Mouse (Mus musculus) forebrain, embryonic 10.5 days (tissue): Measurements from ENCODE around the gene Pde3a. TPM values are rescaled to one million over a fixed set of nuclear protein-coding genes. Genes with fewer than 3 reads are reported as not detected.

Experiments
- DNase-seq: peaks from one replicate; pipeline ENCODE4 v3.0.0-alpha.2; 2017; ENCODE audit warnings: low spot score; ENCODE audit errors: extremely low spot score
- H3K27ac ChIP-seq: fragments of 300-500 bp; sonication (generic); 2 replicates; pipeline ENCODE4 v1.5.1; 2016; ENCODE audit warnings: mild to moderate bottlenecking
- H3K27me3 ChIP-seq: fragments of 300-500 bp; sonication (generic); 2 replicates; pipeline ENCODE4 v1.6.1; 2016; ENCODE audit warnings: mild to moderate bottlenecking; ENCODE audit not compliant: poor library complexity, severe bottlenecking
- H3K36me3 ChIP-seq: fragments of 300-500 bp; sonication (generic); replicated peaks from 2 replicates; pipeline ENCODE4 v1.6.1; 2016; ENCODE audit warnings: mild to moderate bottlenecking, moderate library complexity
- H3K4me1 ChIP-seq: fragments of 300-500 bp; sonication (generic); 2 replicates; pipeline ENCODE4 v1.6.1; 2016
- H3K4me3 ChIP-seq: fragments of 300-500 bp; sonication (generic); 2 replicates; pipeline ENCODE4 v1.5.1; 2016; ENCODE audit warnings: mild to moderate bottlenecking, moderate library complexity
- H3K9me3 ChIP-seq: fragments of 300-500 bp; sonication (generic); 2 replicates; pipeline ENCODE4 v1.6.1; 2016; ENCODE audit warnings: mild to moderate bottlenecking, moderate library complexity
- WGBS: fragments of 180-500 bp; shearing (Covaris S2); methylation state at CpG from one replicate; pipeline ENCODE4 v1.1.7; 2016; 5-methylcytosine and 5-hydroxymethylcytosine counted together
- polyA plus RNA-seq: library from polyadenylated mRNA; unstranded; fragments of >200 nt; fragmentation: Nextera tagmentation; extraction: Ambion mirVana; gene quantifications from 2 replicates; pipeline ENCODE4 v1.2.1, GENCODE M21; 2016

Gene Pde3a
- 1.1 and 1.3 TPM in 2 replicates for polyA plus RNA-seq

DNA sequence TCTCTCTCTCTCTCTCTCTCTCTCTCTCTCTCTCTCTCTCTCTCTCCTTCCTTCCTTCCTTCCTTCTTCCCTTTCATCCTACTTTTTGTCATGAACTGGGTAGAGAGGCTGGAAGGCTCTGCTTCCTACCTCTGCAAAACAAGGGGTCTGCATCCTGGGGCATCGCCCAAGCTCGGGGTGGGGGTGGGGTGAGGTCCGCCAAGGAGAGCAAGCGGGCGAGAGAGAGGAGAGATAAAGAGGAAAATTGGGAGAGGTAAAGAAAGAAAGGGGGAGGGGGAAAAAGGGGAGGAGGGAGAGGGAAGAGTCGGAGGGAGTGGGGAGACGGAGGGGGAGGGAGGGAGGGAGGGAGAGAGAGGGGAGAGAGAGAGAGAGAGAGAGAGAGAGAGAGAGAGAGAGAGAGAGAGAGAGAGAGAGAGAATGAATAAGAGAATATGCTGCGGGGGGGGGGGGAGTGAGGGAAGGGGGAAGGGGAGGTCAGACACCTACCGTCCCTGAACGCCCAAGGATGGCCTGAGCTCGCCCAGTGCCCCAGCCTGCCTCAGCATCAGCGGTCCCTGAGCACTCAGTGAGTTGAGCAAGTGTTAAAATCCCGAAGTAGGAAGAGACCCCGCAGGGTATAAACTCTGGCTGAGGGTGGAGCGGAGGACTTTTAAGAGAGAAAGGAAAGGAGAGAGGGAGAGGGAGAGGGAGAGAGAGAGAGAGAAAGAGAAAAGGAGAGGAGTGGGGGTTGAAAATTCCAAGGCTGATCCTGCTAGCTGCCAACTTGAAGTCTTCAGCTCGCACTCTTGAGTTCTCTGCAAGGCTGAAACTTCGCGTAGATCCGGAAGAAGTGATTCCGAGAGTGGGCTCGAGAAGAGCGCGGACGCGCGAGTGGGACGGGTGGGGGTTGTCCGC is at the start of gene Pde3a:
Pde3a (plus strand) TSS at position 579 of the 894 bp plus-strand sequence.
- Histone ChIP-seq H3K9me3 (no peaks in the 10 kb centered on the region), H3K4me1 (peaks cover 26% of the 10 kb centered on the region), H3K27me3 (peaks cover 57% of the 10 kb centered on the region), H3K36me3 (no peaks in the 10 kb centered on the region), H3K27ac (peak within 1 kb of the TSS; percentile 86), H3K4me3 (peak within 1 kb of the TSS; percentile 76)
- WGBS, result 0% methylated on average over 25 of the region's 28 CpGs
- DNase-seq, result no peak

DNA sequence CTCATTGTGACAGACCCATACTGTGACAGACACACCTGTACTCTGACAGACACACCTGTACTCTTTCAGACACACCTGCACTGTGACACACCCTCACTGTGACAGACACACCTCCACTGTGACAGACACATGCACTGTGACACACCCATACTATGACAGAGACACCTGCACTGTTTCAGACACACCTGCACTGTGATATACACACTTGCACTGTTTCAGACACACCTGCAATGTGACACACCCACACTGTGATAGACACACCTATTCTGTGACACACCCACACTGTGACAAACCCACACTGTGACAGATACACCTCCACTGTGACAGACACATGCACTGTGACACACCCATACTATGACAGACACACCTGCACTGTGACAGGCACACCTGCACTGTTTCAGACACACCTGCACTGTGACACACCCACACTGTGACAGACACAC is 48.9 kb upstream of the Pde3a start:
- no peak for DNase-seq

DNA sequence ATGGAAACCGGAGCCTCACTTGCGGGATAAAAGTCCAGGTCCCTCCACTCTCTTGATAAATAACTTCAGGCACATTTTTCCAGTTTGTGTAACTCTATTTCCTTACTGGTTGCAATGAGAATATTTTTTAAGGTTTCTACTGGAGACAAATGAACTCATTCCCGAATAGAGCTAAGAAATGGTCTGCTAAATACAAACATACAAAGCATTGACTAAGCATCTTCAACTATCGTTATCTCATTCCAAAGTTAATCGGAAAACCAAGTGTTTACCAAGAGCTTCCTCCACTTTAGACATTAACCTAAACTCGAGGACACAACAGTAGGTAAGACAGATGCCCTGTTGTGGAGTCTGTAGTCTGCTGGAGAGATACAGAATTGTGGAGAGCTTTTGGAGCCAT is 41.5 kb upstream of the Pde3a start:
- Histone ChIP-seq H3K4me1 (no peaks in the 10 kb centered on the region), H3K27me3 (no peaks in the 10 kb centered on the region), H3K36me3 (no peaks in the 10 kb centered on the region), H3K9me3 (no peaks in the 10 kb centered on the region), H3K27ac (no peak overlapping the region), H3K4me3 (no peak overlapping the region)
- no peak for DNase-seq
- WGBS, result 87% methylated on average over 6 of the region's 6 CpGs

More for the DNA sequence above, 48.9 kb upstream of the Pde3a start:
- Histone ChIP-seq H3K4me1 (no peaks in the 10 kb centered on the region), H3K36me3 (no peaks in the 10 kb centered on the region), H3K27ac (no peak overlapping the region), H3K4me3 (no peak overlapping the region), H3K27me3 (no peaks in the 10 kb centered on the region), H3K9me3 (no peaks in the 10 kb centered on the region)

DNA sequence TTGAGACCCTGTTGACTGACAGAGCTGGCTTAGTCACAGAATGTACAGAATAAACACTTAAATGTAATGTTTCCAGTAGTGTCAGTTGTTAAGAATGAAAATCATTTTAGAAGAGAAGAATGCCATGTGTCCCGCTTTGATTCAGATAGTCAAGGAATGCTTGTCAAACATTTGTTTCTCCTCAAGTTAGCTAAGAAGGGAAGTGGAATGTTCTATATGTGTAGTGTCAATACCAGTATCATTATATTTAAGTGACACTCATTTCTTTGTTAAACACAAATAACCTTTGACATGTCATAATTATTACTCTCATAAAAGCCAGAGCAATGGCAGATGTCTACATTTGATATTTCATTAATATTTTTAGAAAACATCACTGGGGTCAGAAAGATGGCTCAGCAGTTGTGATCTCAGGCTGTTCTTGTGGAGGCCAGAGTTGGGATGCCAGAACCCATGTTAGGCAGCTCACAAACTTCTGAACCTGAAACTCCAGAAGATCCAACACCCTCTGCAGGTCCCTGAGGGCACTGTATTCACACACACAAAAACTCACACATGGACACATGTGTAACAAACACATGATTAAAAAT is 40.7 kb upstream of the Pde3a start:
- no peaks in the 10 kb centered on the region for H3K4me1 ChIP-seq
- WGBS, result 100% methylated on average over 1 of the region's 1 CpGs
- H3K9me3 ChIP-seq, result no peaks in the 10 kb centered on the region
- no peak overlapping the region for H3K4me3 ChIP-seq
- H3K27ac ChIP-seq, result no peak overlapping the region
- no peaks in the 10 kb centered on the region for H3K36me3 ChIP-seq
- no peaks in the 10 kb centered on the region for H3K27me3 ChIP-seq
- no peak for DNase-seq

DNA sequence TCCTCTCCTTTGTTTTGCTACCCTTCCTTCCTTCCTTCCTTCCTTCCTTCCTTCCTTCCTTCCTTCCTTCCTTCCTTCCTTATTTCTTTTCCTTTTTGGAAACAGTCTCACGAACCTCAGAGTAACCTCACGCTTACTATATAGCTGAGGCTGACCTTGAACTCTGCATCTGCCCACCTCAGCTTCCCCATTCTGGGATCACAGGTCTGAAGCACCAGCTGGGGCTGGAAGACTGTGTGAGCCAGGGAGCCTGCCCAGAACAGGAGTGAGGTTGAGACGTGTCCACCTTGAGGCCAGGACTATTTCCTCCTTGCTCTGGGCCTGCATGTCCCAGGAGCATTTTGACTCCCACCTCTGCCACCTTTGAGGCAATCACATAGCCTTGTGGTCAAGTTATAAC is 39.0 kb upstream of the Pde3a start:
- Histone ChIP-seq H3K27me3 (no peaks in the 10 kb centered on the region), H3K4me3 (no peak overlapping the region), H3K27ac (no peak overlapping the region), H3K9me3 (no peaks in the 10 kb centered on the region), H3K4me1 (no peaks in the 10 kb centered on the region), H3K36me3 (no peaks in the 10 kb centered on the region)
- WGBS, result 93% methylated on average over 3 of the region's 3 CpGs
- no peak for DNase-seq

DNA sequence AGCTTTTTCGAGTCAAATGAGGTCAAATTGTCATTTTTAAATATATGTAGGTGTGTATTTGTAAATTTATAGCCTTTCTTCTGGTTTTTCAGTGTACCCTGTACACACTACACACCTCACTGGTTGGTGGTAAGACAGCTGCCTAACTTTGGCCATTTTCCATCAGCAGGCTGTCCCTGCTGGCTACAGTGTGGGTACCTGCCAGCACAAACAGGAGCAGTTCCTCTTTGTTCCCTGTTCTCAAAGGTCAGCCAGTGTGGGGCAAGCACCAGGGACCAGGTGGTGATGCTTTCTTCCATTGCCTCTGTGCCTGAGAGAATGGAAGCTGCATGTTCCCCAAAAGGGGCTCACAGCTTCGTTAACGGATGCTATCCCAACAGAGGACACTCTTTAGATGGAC is 28.0 kb upstream of the Pde3a start:
- no peaks in the 10 kb centered on the region for H3K36me3 ChIP-seq
- H3K27me3 ChIP-seq, result no peaks in the 10 kb centered on the region
- WGBS, result 81% methylated on average over 3 of the region's 3 CpGs
- no peaks in the 10 kb centered on the region for H3K9me3 ChIP-seq
- no peak for DNase-seq
- no peak overlapping the region for H3K27ac ChIP-seq
- H3K4me1 ChIP-seq, result no peaks in the 10 kb centered on the region
- H3K4me3 ChIP-seq, result no peak overlapping the region

DNA sequence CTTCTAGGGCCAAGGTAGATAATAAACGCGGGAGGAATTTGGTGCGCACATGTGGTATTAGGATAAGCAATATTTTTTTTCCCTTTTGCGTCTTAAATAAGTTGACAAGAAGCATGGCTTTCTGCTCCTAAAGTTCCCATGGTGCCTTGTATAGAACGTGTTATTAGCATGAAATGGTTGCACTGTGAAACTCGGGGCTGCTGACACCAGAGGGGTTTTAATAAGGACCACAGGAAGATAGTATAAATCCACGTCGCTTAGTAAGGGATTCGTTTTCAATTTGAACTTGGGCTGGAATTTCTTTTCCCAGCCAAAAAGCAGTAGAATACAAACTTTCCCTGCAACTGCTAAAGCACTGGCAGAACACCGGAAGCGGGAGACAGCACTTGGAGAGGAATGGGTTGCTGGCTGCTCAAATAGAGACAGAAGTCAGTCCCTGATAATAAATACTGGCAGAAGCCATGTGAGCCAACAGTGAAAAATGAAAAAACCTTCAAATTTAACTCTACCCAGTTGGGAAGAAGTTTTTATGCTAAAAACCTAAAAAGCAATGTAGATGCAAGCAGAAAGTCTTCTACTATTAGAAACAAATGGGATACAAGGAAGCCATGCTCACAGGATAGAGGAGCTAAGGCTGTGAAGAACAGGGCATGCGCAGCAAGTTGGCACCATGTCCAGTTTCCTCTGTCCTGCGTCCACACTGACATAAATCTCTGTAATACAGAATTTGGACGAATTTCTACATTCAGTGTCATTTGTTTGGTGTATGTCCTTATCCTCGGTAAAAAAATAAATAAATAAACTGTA is 22.0 kb upstream of the Pde3a start:
- Histone ChIP-seq H3K27ac (no peak overlapping the region), H3K36me3 (no peaks in the 10 kb centered on the region), H3K9me3 (no peaks in the 10 kb centered on the region), H3K27me3 (no peaks in the 10 kb centered on the region), H3K4me3 (no peak overlapping the region), H3K4me1 (no peaks in the 10 kb centered on the region)
- 89% methylated on average over 15 of the region's 15 CpGs for WGBS
- no peak for DNase-seq

DNA sequence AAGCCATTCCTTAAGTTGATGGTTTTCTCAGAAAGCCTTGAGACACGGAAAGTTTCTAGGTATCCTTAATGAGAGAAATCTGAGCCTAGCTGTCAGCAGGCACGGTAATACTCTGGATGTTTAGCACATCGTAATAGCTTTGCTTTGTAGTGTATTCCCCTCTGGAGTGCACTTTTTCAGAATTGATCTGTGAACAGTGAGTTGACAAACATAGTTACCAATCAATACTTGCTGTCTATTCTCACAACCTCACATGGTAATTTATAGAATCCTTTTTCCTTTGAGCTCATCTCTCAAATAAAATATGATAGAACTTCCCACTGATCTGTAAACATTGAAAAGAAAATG is 21.4 kb upstream of the Pde3a start:
- no peak overlapping the region for H3K27ac ChIP-seq
- no peaks in the 10 kb centered on the region for H3K9me3 ChIP-seq
- H3K4me3 ChIP-seq, result no peak overlapping the region
- DNase-seq, result no peak
- no peaks in the 10 kb centered on the region for H3K36me3 ChIP-seq
- no peaks in the 10 kb centered on the region for H3K4me1 ChIP-seq
- 83% methylated on average over 3 of the region's 3 CpGs for WGBS
- H3K27me3 ChIP-seq, result no peaks in the 10 kb centered on the region

DNA sequence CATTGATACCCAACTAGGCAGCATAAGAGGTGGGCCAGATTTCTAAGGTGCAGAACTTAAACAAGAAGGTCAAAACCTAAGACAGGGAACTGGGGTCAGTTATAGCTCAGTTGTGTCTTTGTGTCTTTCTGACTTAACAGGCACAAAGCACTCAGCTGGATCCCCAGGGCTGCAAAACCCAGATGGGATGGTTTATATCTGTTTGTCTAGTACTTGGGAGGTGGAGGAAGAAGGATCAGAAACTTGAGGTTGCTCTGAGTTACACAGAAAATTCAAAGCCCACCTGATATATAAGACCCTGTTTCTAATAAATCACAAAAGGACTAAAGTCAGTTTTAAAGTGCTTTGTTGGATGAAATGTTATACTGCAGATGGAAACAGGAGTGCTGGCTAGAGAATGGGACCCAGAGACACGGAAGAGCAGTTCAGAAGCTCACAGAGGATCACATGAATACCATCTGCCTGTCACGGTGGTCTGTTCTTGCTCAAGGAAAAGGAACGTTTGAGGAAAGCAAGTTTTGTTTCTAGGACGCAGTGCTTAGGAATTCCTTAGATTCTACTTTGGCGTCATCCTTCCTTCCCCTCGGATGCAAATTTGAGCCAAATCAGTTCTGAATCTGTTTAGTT is 16.2 kb upstream of the Pde3a start:
- WGBS, result 81% methylated on average over 6 of the region's 6 CpGs
- Histone ChIP-seq H3K27ac (no peak overlapping the region), H3K4me1 (no peaks in the 10 kb centered on the region), H3K9me3 (no peaks in the 10 kb centered on the region), H3K36me3 (no peaks in the 10 kb centered on the region), H3K4me3 (no peak overlapping the region), H3K27me3 (no peaks in the 10 kb centered on the region)
- no peak for DNase-seq

DNA sequence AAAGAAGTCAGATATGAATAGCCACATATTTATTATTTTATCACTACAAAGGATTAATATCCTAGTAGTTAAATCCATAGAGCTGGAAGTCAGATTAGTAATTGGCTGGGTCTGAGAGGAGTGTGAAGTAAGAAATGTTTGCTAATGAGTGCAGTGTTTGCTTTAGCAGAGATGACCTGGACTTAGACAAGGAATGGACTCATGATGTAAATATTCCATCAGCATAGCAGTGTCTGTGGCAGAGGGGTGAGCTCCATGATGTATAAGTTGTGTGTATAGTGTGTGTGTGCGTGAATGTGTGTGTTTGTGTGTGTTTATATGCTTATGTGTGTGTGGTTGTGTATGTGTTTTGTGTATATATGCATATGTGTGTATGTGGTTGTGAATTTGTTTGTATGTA is 7.3 kb upstream of the Pde3a start:
- Histone ChIP-seq H3K27me3 (no peaks in the 10 kb centered on the region), H3K4me3 (no peak overlapping the region), H3K27ac (no peak overlapping the region), H3K36me3 (no peaks in the 10 kb centered on the region), H3K9me3 (no peaks in the 10 kb centered on the region), H3K4me1 (no peaks in the 10 kb centered on the region)
- WGBS, result 87% methylated on average over 1 of the region's 1 CpGs
- no peak for DNase-seq

DNA sequence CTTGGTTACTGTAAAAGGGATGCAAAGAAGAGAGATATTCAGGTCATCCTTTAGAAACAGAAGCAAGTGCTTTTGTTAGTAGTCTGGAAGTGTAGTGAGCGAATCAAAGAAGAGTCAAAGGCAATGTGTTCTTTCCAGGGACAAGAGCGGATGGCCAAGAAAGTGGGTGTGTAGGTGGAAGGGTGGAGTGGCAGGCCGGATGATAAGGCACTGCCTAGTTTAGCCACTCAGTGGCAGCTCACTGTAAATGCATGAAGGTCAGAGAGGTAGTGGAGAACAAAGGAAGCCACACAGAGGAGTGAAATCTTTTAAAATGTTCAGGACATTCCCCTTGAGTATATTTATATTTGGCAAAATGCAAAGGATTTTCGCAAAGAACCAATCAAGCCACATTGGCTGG is 4.0 kb upstream of the Pde3a start:
- Histone ChIP-seq H3K4me3 (no peak overlapping the region), H3K27ac (no peak overlapping the region), H3K4me1 (peaks cover 22% of the 10 kb centered on the region), H3K36me3 (no peaks in the 10 kb centered on the region), H3K9me3 (no peaks in the 10 kb centered on the region), H3K27me3 (peaks cover 25% of the 10 kb centered on the region)
- WGBS, result 85% methylated on average over 4 of the region's 4 CpGs
- DNase-seq, result no peak

DNA sequence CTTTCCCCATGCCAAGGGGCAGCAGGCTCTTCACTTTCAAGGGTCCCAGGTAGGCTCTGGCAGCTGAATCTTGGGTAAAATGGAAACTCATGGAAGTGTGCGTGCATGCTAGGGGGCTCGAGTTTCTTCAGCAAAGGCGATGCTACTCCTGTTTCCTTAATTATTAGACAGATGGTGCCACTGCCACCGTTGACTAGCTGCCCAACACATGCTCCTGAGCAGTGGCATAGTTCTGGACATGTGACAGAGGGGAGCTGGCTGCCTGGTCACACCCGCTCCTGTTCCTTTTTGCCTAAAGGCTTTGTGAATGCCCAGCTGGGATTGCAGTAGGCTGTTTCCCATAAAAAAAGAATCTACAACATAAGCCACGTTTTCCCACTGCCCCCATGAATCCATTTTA is 2.7 kb upstream of the Pde3a start:
- 78% methylated on average over 6 of the region's 6 CpGs for WGBS
- Histone ChIP-seq H3K4me1 (peaks cover 26% of the 10 kb centered on the region), H3K27me3 (peaks cover 38% of the 10 kb centered on the region), H3K4me3 (no peak overlapping the region), H3K27ac (no peak overlapping the region), H3K36me3 (no peaks in the 10 kb centered on the region), H3K9me3 (no peaks in the 10 kb centered on the region)
- DNase-seq, result no peak
